Mouse (Mus musculus) thymus, postnatal 25 days (tissue): ENCODE measurements around the gene Gpr87.
"Not testable (repeated sequence)": the region's sequence is repeated elsewhere in the genome, so short reads cannot be mapped to it uniquely, and the experiment has no call there.

Experiments
- DNase-seq: peaks from one replicate; pipeline ENCODE4 v3.0.0; 2022

Gpr87 gene

GRCm38 (mm10) chr3:59185662-59186061 lies 9.2 kb downstream of the Gpr87 start:
- DNase-seq, result no peak

GRCm38 (mm10) chr3:59182129-59182528 lies 12.8 kb downstream of the Gpr87 start:
- DNase-seq, result no peak

- DNase-seq, result no peak
Observed at GRCm38 (mm10) chr3:59181134-59181533, 13.8 kb downstream of the Gpr87 start.

GRCm38 (mm10) chr3:59176871-59177270 lies 18.0 kb downstream of the Gpr87 start:
- DNase-seq, result no peak

- peak; percentile 76 for DNase-seq
Observed at GRCm38 (mm10) chr3:59175234-59175633, 19.7 kb downstream of the Gpr87 start.

GRCm38 (mm10) chr3:59174426-59175154 lies 20.3 kb downstream of the Gpr87 start:
- peak; percentile 40 for DNase-seq

- no peak for DNase-seq
Observed at GRCm38 (mm10) chr3:59169921-59170627, 24.8 kb downstream of the Gpr87 start.

- DNase-seq, result no peak
Observed at GRCm38 (mm10) chr3:59169215-59169614, 25.7 kb downstream of the Gpr87 start.

- DNase-seq, result no peak
Observed at GRCm38 (mm10) chr3:59168476-59168875, 26.4 kb downstream of the Gpr87 start.

- DNase-seq, result no peak
Observed at GRCm38 (mm10) chr3:59167417-59168054, 27.4 kb downstream of the Gpr87 start.

- DNase-seq, result no peak
Observed at GRCm38 (mm10) chr3:59160465-59160864, 34.4 kb downstream of the Gpr87 start.

- no peak for DNase-seq
Observed at GRCm38 (mm10) chr3:59157048-59157447, 37.9 kb downstream of the Gpr87 start.

GRCm38 (mm10) chr3:59155404-59155803 lies 39.5 kb downstream of the Gpr87 start:
- no peak for DNase-seq

GRCm38 (mm10) chr3:59154888-59155287 lies 40.0 kb downstream of the Gpr87 start:
- DNase-seq, result no peak

- no peak for DNase-seq
Observed at GRCm38 (mm10) chr3:59153424-59153823, 41.5 kb downstream of the Gpr87 start, which contains the start of gene P2ry14. TSS of gene P2ry14 (minus strand) at chr3:59153618.

GRCm38 (mm10) chr3:59150624-59151023 lies 44.3 kb downstream of the Gpr87 start:
- DNase-seq, result no peak

GRCm38 (mm10) chr3:59149646-59150045 lies 45.3 kb downstream of the Gpr87 start:
- no peak for DNase-seq

GRCm38 (mm10) chr3:59145194-59145593 lies 49.7 kb downstream of the Gpr87 start:
- no peak for DNase-seq

- DNase-seq, result no peak
Observed at GRCm38 (mm10) chr3:59141507-59142305, 53.2 kb downstream of the Gpr87 start.

GRCm38 (mm10) chr3:59140941-59141340 lies 54.0 kb downstream of the Gpr87 start:
- not testable (repeated sequence) for DNase-seq

GRCm38 (mm10) chr3:59140115-59140514 lies 54.8 kb downstream of the Gpr87 start:
- no peak for DNase-seq

GRCm38 (mm10) chr3:59139651-59140051 lies 55.3 kb downstream of the Gpr87 start:
- no peak for DNase-seq

- no peak for DNase-seq
Observed at GRCm38 (mm10) chr3:59138946-59139468, 55.9 kb downstream of the Gpr87 start.
